ENCODE assay signal across 15 mouse cellular contexts in the genomic region with DNA sequence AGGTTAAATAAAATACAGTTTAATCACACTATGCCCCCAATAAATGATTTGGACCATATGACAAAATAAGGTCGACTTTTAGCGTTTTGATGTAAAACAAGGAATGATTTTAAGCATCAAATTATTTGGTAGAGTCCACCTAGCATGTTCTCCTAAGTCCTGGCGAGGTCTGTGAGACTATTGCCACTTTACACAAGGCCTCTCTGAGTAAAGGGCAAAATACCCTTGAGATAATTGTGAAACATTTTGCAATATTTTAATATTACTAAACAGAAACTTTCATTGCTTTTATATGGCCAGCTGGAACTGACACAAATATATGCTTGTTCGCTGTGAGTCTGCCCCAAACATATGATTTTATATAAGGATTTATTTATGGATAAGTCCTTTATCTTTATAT.
"Had no signal": no experiment of that assay in that cellular context is flagged by ENCODE, and none has a peak within 500 bp of the region (broad histone marks: within the 10 kb centered on the region; RNA-seq: fewer than 3 reads in every experiment).

No protein-coding gene starts in this region.

- ATAC-seq: intestine, embryonic 16.5 days; liver, postnatal 0 days had no signal

- DNase-seq: kidney, adult 18-20 months; kidney, adult 9 months; kidney, postnatal 14 days; kidney, postnatal 4 days; liver; liver, postnatal 0 days; lung, postnatal 36 days; midbrain, embryonic 14.5 days; thymus, adult 18-20 months; thymus, postnatal 36 days had no signal

- H3K4me2 ChIP-seq: limb, embryonic 13.5 days; midbrain, embryonic 11.5 days had no signal

- H3K4me1 ChIP-seq: limb, embryonic 10.5 days had no signal

- H3K9me3 ChIP-seq: limb, embryonic 10.5 days; limb, embryonic 13.5 days had no signal

- H3K9ac ChIP-seq: limb, embryonic 13.5 days; liver, embryonic 14.5 days; liver, postnatal 0 days had no signal

- H3K36me3 ChIP-seq: limb, embryonic 10.5 days; limb, embryonic 13.5 days had no signal

- H3K4me3 ChIP-seq: limb, embryonic 10.5 days; limb, embryonic 13.5 days had no signal

- H3K27ac ChIP-seq: limb, embryonic 10.5 days; limb, embryonic 13.5 days; liver, embryonic 14.5 days had no signal

- H3K27me3 ChIP-seq: limb, embryonic 13.5 days had no signal
